Mouse (Mus musculus): ENCODE results near the gene Lacc1. TPM values are rescaled to one million over a fixed set of nuclear protein-coding genes. Genes with fewer than 3 reads are reported as not detected.

Lacc1 gene
- 2.5 and 3.8 TPM in 2 replicates for polyA plus RNA-seq (2015; fragmentation: Nextera tagmentation; extraction: Ambion mirVana)

- Histone ChIP-seq H3K9me3 (no peaks in the 10 kb centered on the region), H3K4me2 (peak within 1 kb of the TSS; percentile 78), H3K27ac (no peak within 1 kb of the TSS), H3K27me3 (no peaks in the 10 kb centered on the region), H3K9ac (peak within 1 kb of the TSS; percentile 76), H3K4me3 (peak within 1 kb of the TSS; percentile 53), H3K4me1 (replicated peaks) (peaks cover 7% of the 10 kb centered on the region), H3K36me3 (no peaks in the 10 kb centered on the region)
- peak; percentile 65; the same call in 1 of the 2 replicates for ATAC-seq (ENCODE audit: low FRiP score)
- under 1% methylated on average over 78 of the region's 86 CpGs for WGBS
These were observed at the start of gene Lacc1, which contains the start of gene Ccdc122 for GRCm38 (mm10) chr14:77036226-77037046. TSS of gene Lacc1 (minus strand) at chr14:77036904. TSS of gene Ccdc122 (plus strand) at chr14:77036772.

GRCm38 (mm10) chr14:77081248-77081647 lies 44.5 kb upstream of the Lacc1 start:
- ATAC-seq (ENCODE audit: low FRiP score): no peak
- H3K9ac ChIP-seq: no peak overlapping the region
- no peak overlapping the region for H3K4me2 ChIP-seq
- no peaks in the 10 kb centered on the region for H3K27me3 ChIP-seq
- no peak overlapping the region for H3K27ac ChIP-seq
- H3K4me1 ChIP-seq (replicated peaks): no peaks in the 10 kb centered on the region
- 91% methylated on average over 5 of the region's 5 CpGs for WGBS
- H3K4me3 ChIP-seq: no peak overlapping the region
- no peaks in the 10 kb centered on the region for H3K36me3 ChIP-seq
- H3K9me3 ChIP-seq: no peaks in the 10 kb centered on the region

- H3K4me3 ChIP-seq: no peak overlapping the region
- H3K9me3 ChIP-seq: no peaks in the 10 kb centered on the region
- 97% methylated on average over 1 of the region's 1 CpGs for WGBS
- no peak overlapping the region for H3K9ac ChIP-seq
- ATAC-seq (ENCODE audit: low FRiP score): no peak
- no peak overlapping the region for H3K4me2 ChIP-seq
- no peaks in the 10 kb centered on the region for H3K36me3 ChIP-seq
- no peak overlapping the region for H3K27ac ChIP-seq
- H3K27me3 ChIP-seq: no peaks in the 10 kb centered on the region
- no peaks in the 10 kb centered on the region for H3K4me1 ChIP-seq (replicated peaks)
These were observed 32.7 kb upstream of the Lacc1 start for GRCm38 (mm10) chr14:77069361-77069760.

GRCm38 (mm10) chr14:77053288-77053687 lies 16.6 kb upstream of the Lacc1 start:
- no peaks in the 10 kb centered on the region for H3K27me3 ChIP-seq
- H3K4me2 ChIP-seq: no peak overlapping the region
- H3K9me3 ChIP-seq: peaks cover 4% of the 10 kb centered on the region; the same call in 1 of the 2 replicates
- H3K4me1 ChIP-seq (replicated peaks): no peaks in the 10 kb centered on the region
- ATAC-seq (ENCODE audit: low FRiP score): no peak
- H3K27ac ChIP-seq: no peak overlapping the region
- H3K36me3 ChIP-seq: no peaks in the 10 kb centered on the region
- no peak overlapping the region for H3K9ac ChIP-seq
- no peak overlapping the region for H3K4me3 ChIP-seq

GRCm38 (mm10) chr14:77037832-77038425 lies 1.2 kb upstream of the Lacc1 start:
- H3K4me2 ChIP-seq: no peak overlapping the region
- H3K9ac ChIP-seq: no peak overlapping the region
- H3K4me3 ChIP-seq: no peak overlapping the region
- H3K27me3 ChIP-seq: no peaks in the 10 kb centered on the region
- no peaks in the 10 kb centered on the region for H3K36me3 ChIP-seq
- no peak for ATAC-seq (ENCODE audit: low FRiP score)
- H3K9me3 ChIP-seq: no peaks in the 10 kb centered on the region
- WGBS: 66% methylated on average over 8 of the region's 8 CpGs
- H3K4me1 ChIP-seq (replicated peaks): peaks cover 7% of the 10 kb centered on the region
- H3K27ac ChIP-seq: no peak overlapping the region

- Histone ChIP-seq H3K36me3 (no peaks in the 10 kb centered on the region), H3K4me2 (no peak overlapping the region), H3K4me3 (no peak overlapping the region), H3K27me3 (no peaks in the 10 kb centered on the region), H3K9ac (no peak overlapping the region), H3K27ac (no peak overlapping the region), H3K4me1 (replicated peaks) (peaks cover 7% of the 10 kb centered on the region), H3K9me3 (no peaks in the 10 kb centered on the region)
- 88% methylated on average over 5 of the region's 5 CpGs for WGBS
- no peak for ATAC-seq (ENCODE audit: low FRiP score)
These were observed 626 bp upstream of the Lacc1 start for GRCm38 (mm10) chr14:77037330-77037729.

- WGBS: 78% methylated on average over 8 of the region's 8 CpGs
- ATAC-seq (ENCODE audit: low FRiP score): no peak
- Histone ChIP-seq H3K36me3 (no peaks in the 10 kb centered on the region), H3K9me3 (no peaks in the 10 kb centered on the region), H3K4me2 (no peak overlapping the region), H3K4me1 (replicated peaks) (peaks cover 7% of the 10 kb centered on the region), H3K9ac (no peak overlapping the region), H3K27ac (no peak overlapping the region), H3K27me3 (0 out of 2 replicates have a peak, but pooled peaks cover 3% of the 10 kb centered on the region), H3K4me3 (no peak overlapping the region)
These were observed 1.7 kb downstream of the Lacc1 start for GRCm38 (mm10) chr14:77034970-77035369.

GRCm38 (mm10) chr14:77034175-77034915 lies 2.4 kb downstream of the Lacc1 start:
- peaks cover 7% of the 10 kb centered on the region for H3K4me1 ChIP-seq (replicated peaks)
- WGBS: 59% methylated on average over 7 of the region's 7 CpGs
- H3K27ac ChIP-seq: no peak overlapping the region
- no peak overlapping the region for H3K4me2 ChIP-seq
- H3K9ac ChIP-seq: no peak overlapping the region
- no peaks in the 10 kb centered on the region for H3K9me3 ChIP-seq
- no peaks in the 10 kb centered on the region for H3K36me3 ChIP-seq
- 0 out of 2 replicates have a peak, but pooled peaks cover 3% of the 10 kb centered on the region for H3K27me3 ChIP-seq
- no peak overlapping the region for H3K4me3 ChIP-seq
- ATAC-seq (ENCODE audit: low FRiP score): no peak

- WGBS: 94% methylated on average over 3 of the region's 3 CpGs
- no peaks in the 10 kb centered on the region for H3K9me3 ChIP-seq
- 0 out of 2 replicates have a peak, but pooled peaks cover 3% of the 10 kb centered on the region for H3K27me3 ChIP-seq
- peaks cover 7% of the 10 kb centered on the region for H3K4me1 ChIP-seq (replicated peaks)
- no peak for ATAC-seq (ENCODE audit: low FRiP score)
- no peak overlapping the region for H3K4me2 ChIP-seq
- no peak overlapping the region for H3K4me3 ChIP-seq
- H3K27ac ChIP-seq: no peak overlapping the region
- no peak overlapping the region for H3K9ac ChIP-seq
- no peaks in the 10 kb centered on the region for H3K36me3 ChIP-seq
These were observed 3.3 kb downstream of the Lacc1 start for GRCm38 (mm10) chr14:77033391-77033790.

GRCm38 (mm10) chr14:77032433-77032832 lies 4.3 kb downstream of the Lacc1 start:
- H3K9ac ChIP-seq: no peak overlapping the region
- H3K4me3 ChIP-seq: no peak overlapping the region
- H3K9me3 ChIP-seq: no peaks in the 10 kb centered on the region
- no peaks in the 10 kb centered on the region for H3K36me3 ChIP-seq
- no peak for ATAC-seq (ENCODE audit: low FRiP score)
- peaks cover 7% of the 10 kb centered on the region for H3K4me1 ChIP-seq (replicated peaks)
- H3K27ac ChIP-seq: no peak overlapping the region
- 0 out of 2 replicates have a peak, but pooled peaks cover 3% of the 10 kb centered on the region for H3K27me3 ChIP-seq
- WGBS: 61% methylated on average over 5 of the region's 5 CpGs
- H3K4me2 ChIP-seq: no peak overlapping the region

- no peaks in the 10 kb centered on the region for H3K36me3 ChIP-seq
- ATAC-seq (ENCODE audit: low FRiP score): no peak
- 90% methylated on average over 5 of the region's 5 CpGs for WGBS
- H3K27me3 ChIP-seq: 0 out of 2 replicates have a peak, but pooled peaks cover 3% of the 10 kb centered on the region
- no peak overlapping the region for H3K27ac ChIP-seq
- no peaks in the 10 kb centered on the region for H3K4me1 ChIP-seq (replicated peaks)
- no peaks in the 10 kb centered on the region for H3K9me3 ChIP-seq
- no peak overlapping the region for H3K9ac ChIP-seq
- no peak overlapping the region for H3K4me3 ChIP-seq
- no peak overlapping the region for H3K4me2 ChIP-seq
These were observed 5.9 kb downstream of the Lacc1 start for GRCm38 (mm10) chr14:77030808-77031207.
